Mouse (Mus musculus) hindbrain, embryonic 14.5 days (tissue): ENCODE measurements around the gene Mroh2a. TPM values are rescaled to one million over a fixed set of nuclear protein-coding genes. Genes with fewer than 3 reads are reported as not detected.

ENCODE experiments used
- ATAC-seq: fragments of 200-750 bp; cut with Nextera tagmentation; 2 replicates; pipeline ENCODE4 v1.8.0; 2017; ENCODE audit warnings: moderate number of reproducible peaks, mild to moderate bottlenecking, moderate TSS enrichment, moderate library complexity; ENCODE audit not compliant: low FRiP score
- DNase-seq: peaks from one replicate; pipeline ENCODE4 v3.0.0-alpha.2; 2015; ENCODE audit warnings: low spot score
- H3K27ac ChIP-seq: fragments of 300-500 bp; sonication (generic); 2 replicates; pipeline ENCODE4 v1.5.1; 2014; ENCODE audit warnings: mild to moderate bottlenecking, moderate library complexity
- H3K27me3 ChIP-seq: fragments of 300-500 bp; sonication (generic); 2 replicates; pipeline ENCODE4 v1.6.1; 2014; ENCODE audit warnings: mild to moderate bottlenecking, low read length, mixed read lengths; ENCODE audit not compliant: control insufficient read depth, insufficient read depth
- H3K36me3 ChIP-seq: fragments of 300-500 bp; sonication (generic); replicated peaks from 2 replicates; pipeline ENCODE4 v1.6.1; 2014; ENCODE audit not compliant: control insufficient read depth, insufficient read depth
- H3K4me1 ChIP-seq: fragments of 300-500 bp; sonication (generic); replicated peaks from 2 replicates; pipeline ENCODE4 v1.6.1; 2014; ENCODE audit warnings: antibody characterized with exemption, low read length, mixed read lengths; ENCODE audit not compliant: control insufficient read depth, insufficient read depth
- H3K4me2 ChIP-seq: fragments of 300-500 bp; sonication (generic); replicated peaks from 2 replicates; pipeline ENCODE4 v1.6.1; 2014; ENCODE audit warnings: mild to moderate bottlenecking, moderate library complexity
- H3K4me3 ChIP-seq: fragments of 300-500 bp; sonication (generic); replicated peaks from 2 replicates; pipeline ENCODE4 v1.5.1; 2014; ENCODE audit warnings: mild to moderate bottlenecking, low read length
- H3K9ac ChIP-seq: fragments of 300-500 bp; sonication (generic); 2 replicates; pipeline ENCODE4 v1.6.1; 2014
- H3K9me3 ChIP-seq: fragments of 300-500 bp; sonication (generic); 2 replicates; pipeline ENCODE4 v1.6.1; 2016; ENCODE audit warnings: low read length; ENCODE audit not compliant: control insufficient read depth
- WGBS: fragments of 180-500 bp; shearing (Covaris S2); extraction: QIAGEN DNeasy Blood & Tissue Kit; methylation state at CpG from one replicate; pipeline ENCODE4 v1.1.7; 2014; 5-methylcytosine and 5-hydroxymethylcytosine counted together
- polyA plus RNA-seq: library from polyadenylated mRNA; unstranded; fragments of >200 nt; fragmentation: Nextera tagmentation; extraction: Ambion mirVana; gene quantifications from 2 replicates; pipeline ENCODE4 v1.2.1, GENCODE M21; 2014

The Mroh2a gene
- polyA plus RNA-seq, 1 experiment from 2014 or later: 1.1 TPM

DNA sequence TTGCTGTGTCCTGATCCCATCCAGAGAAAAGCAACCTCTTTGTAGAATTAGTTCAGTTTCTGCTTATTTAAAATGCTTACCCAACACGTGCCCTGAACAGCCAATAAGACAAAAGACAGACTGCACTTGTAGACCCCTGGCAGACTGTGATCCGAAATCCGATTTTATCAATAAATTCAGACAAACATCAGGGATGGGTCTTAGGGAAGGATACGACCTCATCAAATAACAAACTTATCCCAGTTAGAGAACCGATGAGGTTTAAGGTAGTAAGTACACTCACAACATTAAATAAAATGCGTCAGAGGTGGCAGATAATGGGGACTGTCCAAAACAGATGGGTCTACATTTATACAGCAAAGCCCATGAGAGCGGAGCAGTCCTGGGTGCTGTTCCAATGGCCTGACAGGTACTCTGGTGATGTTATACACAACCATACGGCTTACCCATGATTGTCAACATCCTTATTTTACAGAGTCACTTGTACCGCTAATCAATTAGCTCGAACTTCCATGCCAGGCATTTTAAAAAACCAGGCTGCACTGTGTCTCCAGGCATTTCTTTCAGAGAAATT is 49.8 kb downstream of the Mroh2a start:
- peak overlapping the region; percentile 64 for H3K9ac ChIP-seq
- peaks cover 20% of the 10 kb centered on the region for H3K4me1 ChIP-seq
- 29% methylated on average over 10 of the region's 10 CpGs for WGBS
- ATAC-seq (peak; percentile 37), DNase-seq (peak; percentile 69)
- H3K36me3 ChIP-seq: peaks cover 13% of the 10 kb centered on the region
- H3K27me3 ChIP-seq: no peaks in the 10 kb centered on the region
- peak overlapping the region; percentile 42 for H3K4me3 ChIP-seq
- H3K9me3 ChIP-seq: peaks cover 4% of the 10 kb centered on the region; the same call in 1 of the 2 replicates
- H3K4me2 ChIP-seq: peak overlapping the region; percentile 52
- peak overlapping the region; percentile 38 for H3K27ac ChIP-seq

GRCm38 (mm10) chr1:88277098-88277817 is 50.5 kb downstream of the Mroh2a start, which contains the start of the genes Hjurp and Trpm8:
Hjurp (minus strand) TSS chr1:88277633.
Trpm8 (plus strand) TSS chr1:88277661.
- peak within 1 kb of the TSS; percentile 52 for H3K4me2 ChIP-seq
- 1% methylated on average over 50 of the region's 50 CpGs for WGBS

GRCm38 (mm10) chr1:88277818-88278511 is 51.2 kb downstream of the Mroh2a start:
- Histone ChIP-seq H3K9me3 (peaks cover 17% of the 10 kb centered on the region), H3K4me2 (peak overlapping the region; percentile 52), H3K36me3 (peaks cover 10% of the 10 kb centered on the region), H3K4me3 (peak overlapping the region; percentile 42), H3K9ac (peak overlapping the region; percentile 64), H3K4me1 (peaks cover 20% of the 10 kb centered on the region), H3K27ac (peak overlapping the region; percentile 30), H3K27me3 (no peaks in the 10 kb centered on the region)
- ATAC-seq: peak; percentile 3
- 66% methylated on average over 18 of the region's 18 CpGs for WGBS
- DNase-seq: no peak

More at GRCm38 (mm10) chr1:88277098-88277817, 50.5 kb downstream of the Mroh2a start, which contains the start of the genes Hjurp and Trpm8:
- Histone ChIP-seq H3K4me3 (peak within 1 kb of the TSS; percentile 42), H3K27ac (peak within 1 kb of the TSS; percentile 38), H3K9ac (peak within 1 kb of the TSS; percentile 64), H3K36me3 (peaks cover 13% of the 10 kb centered on the region), H3K4me1 (peaks cover 20% of the 10 kb centered on the region), H3K9me3 (peaks cover 10% of the 10 kb centered on the region), H3K27me3 (no peaks in the 10 kb centered on the region)
- DNase-seq (peak; percentile 100), ATAC-seq (peak; percentile 97)

GRCm38 (mm10) chr1:88279111-88280005 is 52.6 kb downstream of the Mroh2a start:
- Histone ChIP-seq H3K36me3 (peaks cover 5% of the 10 kb centered on the region), H3K4me2 (no peak overlapping the region), H3K9ac (no peak overlapping the region), H3K27me3 (no peaks in the 10 kb centered on the region), H3K27ac (no peak overlapping the region), H3K9me3 (peaks cover 31% of the 10 kb centered on the region), H3K4me1 (peaks cover 20% of the 10 kb centered on the region), H3K4me3 (no peak overlapping the region)
- ATAC-seq (no peak), DNase-seq (no peak)
- WGBS: 73% methylated on average over 9 of the region's 9 CpGs

DNA sequence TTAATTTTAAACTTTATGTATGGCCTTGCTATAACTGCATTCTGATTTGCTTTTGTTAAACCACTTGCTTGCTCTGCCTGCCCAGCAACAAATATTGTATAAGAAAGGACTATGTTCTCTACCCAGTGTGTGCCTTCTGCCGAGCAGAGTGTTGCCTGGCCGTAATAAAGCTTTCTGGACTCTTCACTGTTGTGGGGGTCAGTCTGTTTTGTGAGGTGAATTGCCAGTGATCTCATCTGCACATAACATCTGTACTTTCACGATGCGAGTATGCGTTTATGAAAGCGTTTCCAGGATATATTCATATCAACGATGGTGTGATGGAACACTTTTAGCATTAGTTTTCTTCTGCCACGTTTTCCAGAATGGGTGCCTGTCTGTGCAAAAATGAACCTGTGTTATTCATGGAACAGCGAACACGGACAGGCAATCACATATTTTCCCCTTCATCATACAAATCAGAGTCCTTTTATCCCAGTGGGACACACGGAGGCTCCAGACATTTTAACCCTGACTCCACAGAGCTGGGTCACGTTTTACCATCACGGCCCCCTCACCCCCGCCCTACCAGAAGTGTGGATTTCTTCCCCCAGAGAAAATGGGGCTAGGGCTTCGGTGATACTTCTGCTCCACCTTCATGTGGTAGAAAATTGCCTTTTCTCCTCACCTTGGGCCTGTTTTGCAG is 53.4 kb downstream of the Mroh2a start:
- no peaks in the 10 kb centered on the region for H3K36me3 ChIP-seq
- peaks cover 20% of the 10 kb centered on the region for H3K4me1 ChIP-seq
- peaks cover 39% of the 10 kb centered on the region for H3K9me3 ChIP-seq
- no peak overlapping the region for H3K27ac ChIP-seq
- WGBS: 78% methylated on average over 15 of the region's 15 CpGs
- no peak overlapping the region for H3K4me3 ChIP-seq
- DNase-seq: no peak
- no peak for ATAC-seq
- no peaks in the 10 kb centered on the region for H3K27me3 ChIP-seq
- H3K9ac ChIP-seq: no peak overlapping the region
- H3K4me2 ChIP-seq: no peak overlapping the region

DNA sequence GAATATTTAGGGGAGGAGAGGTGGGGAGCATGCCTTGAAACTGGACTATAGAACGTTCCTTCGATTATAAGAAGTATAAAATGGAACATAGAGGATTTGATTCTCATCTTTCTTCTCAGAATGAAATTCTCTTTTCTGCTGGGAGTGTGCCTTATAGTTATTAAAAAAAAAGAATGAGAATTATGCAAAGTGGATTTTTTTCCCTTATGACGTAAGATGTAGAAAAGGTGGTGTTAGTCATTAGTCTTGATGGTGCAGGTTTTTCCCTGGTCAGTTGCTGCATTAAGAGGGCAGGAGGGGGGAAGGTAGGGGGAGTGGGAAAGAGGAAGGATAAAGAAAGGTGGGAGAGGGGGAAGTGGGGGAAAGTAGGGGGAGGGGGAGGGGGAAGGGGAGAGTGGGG is 55.5 kb downstream of the Mroh2a start:
- ATAC-seq (no peak), DNase-seq (no peak)
- Histone ChIP-seq H3K4me1 (peaks cover 5% of the 10 kb centered on the region), H3K4me3 (no peak overlapping the region), H3K36me3 (no peaks in the 10 kb centered on the region), H3K9ac (no peak overlapping the region), H3K27me3 (no peaks in the 10 kb centered on the region), H3K9me3 (peaks cover 58% of the 10 kb centered on the region), H3K27ac (no peak overlapping the region), H3K4me2 (no peak overlapping the region)
- 60% methylated on average over 3 of the region's 3 CpGs for WGBS

DNA sequence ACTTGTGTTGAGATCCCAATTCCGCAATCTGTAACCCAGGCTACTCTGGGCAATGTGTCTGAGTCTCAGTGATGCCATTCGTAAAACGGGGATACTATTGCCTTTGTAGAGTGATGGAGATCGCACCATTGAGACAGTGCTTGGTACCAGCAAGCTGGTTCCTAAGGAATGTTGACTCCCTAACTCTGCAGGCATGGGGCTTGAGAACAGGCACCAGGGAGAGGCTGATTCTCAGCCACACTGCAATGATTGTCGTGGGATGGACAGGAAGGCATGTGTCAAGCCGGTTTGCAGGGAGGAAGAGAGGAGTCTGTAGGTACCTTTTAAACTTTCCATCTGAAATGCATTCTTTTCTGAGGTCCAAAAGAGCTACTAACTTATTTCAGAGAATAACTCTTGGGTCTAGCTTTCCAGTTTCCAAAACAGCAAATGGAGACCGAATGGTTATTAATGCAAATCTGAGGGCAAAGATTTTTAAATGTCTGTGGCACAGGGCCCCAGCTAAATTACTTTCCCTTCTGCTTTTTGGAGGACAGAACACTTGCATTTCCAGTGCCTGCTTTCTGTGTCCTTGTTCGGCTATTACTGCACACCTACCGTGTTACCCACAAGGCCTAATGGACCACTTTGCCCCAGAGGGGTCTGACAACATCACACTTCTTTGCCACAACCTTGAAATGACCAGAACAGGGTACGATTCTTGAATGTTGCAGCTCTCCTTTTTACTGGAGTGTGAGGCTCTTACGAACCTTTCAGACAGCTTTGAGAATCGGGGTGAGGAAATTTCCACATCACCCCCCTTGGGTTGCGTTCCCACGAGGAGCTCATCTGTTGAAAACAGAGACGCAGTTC is 56.8 kb downstream of the Mroh2a start:
- Histone ChIP-seq H3K4me1 (no peaks in the 10 kb centered on the region), H3K4me2 (no peak overlapping the region), H3K9ac (no peak overlapping the region), H3K9me3 (peaks cover 71% of the 10 kb centered on the region), H3K36me3 (no peaks in the 10 kb centered on the region), H3K27ac (no peak overlapping the region), H3K27me3 (no peaks in the 10 kb centered on the region), H3K4me3 (no peak overlapping the region)
- no peak for DNase-seq
- 81% methylated on average over 15 of the region's 15 CpGs for WGBS
- no peak for ATAC-seq
